In genomic region chr11:60268563-60268962, GRCm38 (mm10) we compare ENCODE assay signal across 13 mouse cellular contexts. TPM values are rescaled to one million over a fixed set of nuclear protein-coding genes. Genes with fewer than 3 reads are reported as not detected.
A peak's percentile ranks its signal among the peaks of the same experiment; 100 is the strongest.
DNase-seq lines count a peak whose midpoint lies in the region; ATAC-seq lines count a peak whose summit lies in the region.
"Had no signal": no experiment of that assay in that cellular context is flagged by ENCODE, and none has a peak within 500 bp of the region (broad histone marks: within the 10 kb centered on the region; RNA-seq: fewer than 3 reads in every experiment).

No protein-coding gene starts in this region.

- 63% methylated on average over 3 of the region's 3 CpGs for WGBS in hindbrain, embryonic 10.5 days
- WGBS in hindbrain, embryonic 14.5 days, result 52% methylated on average over 3 of the region's 3 CpGs
- 45% methylated on average over 3 of the region's 3 CpGs for WGBS in embryonic facial prominence, embryonic 14.5 days

- no peaks in the 10 kb centered on the region for H3K36me3 ChIP-seq in hindbrain, embryonic 10.5 days
- peaks cover 23% of the 10 kb centered on the region for H3K36me3 ChIP-seq in hindbrain, embryonic 14.5 days (replicated peaks; ENCODE audit: control insufficient read depth, insufficient read depth)
- H3K36me3 ChIP-seq in embryonic facial prominence, embryonic 14.5 days (ENCODE audit: control insufficient read depth, insufficient read depth, low read length), result peaks cover 15% of the 10 kb centered on the region; the same call in 1 of the 2 replicates
- H3K36me3 ChIP-seq: forebrain, embryonic 15.5 days had no signal

- H3K27me3 ChIP-seq in hindbrain, embryonic 10.5 days (ENCODE audit: insufficient read depth, poor library complexity, severe bottlenecking), result no peaks in the 10 kb centered on the region
- no peaks in the 10 kb centered on the region for H3K27me3 ChIP-seq in hindbrain, embryonic 14.5 days (ENCODE audit: control insufficient read depth, insufficient read depth, low read length)
- no peaks in the 10 kb centered on the region for H3K27me3 ChIP-seq in embryonic facial prominence, embryonic 14.5 days (replicated peaks; ENCODE audit: control insufficient read depth, insufficient read depth, low read length)
- H3K27me3 ChIP-seq: forebrain, embryonic 15.5 days; limb, embryonic 13.5 days; Patski had no signal

- H3K4me2 ChIP-seq in hindbrain, embryonic 14.5 days (replicated peaks), result no peak overlapping the region
- H3K4me2 ChIP-seq in embryonic facial prominence, embryonic 14.5 days (ENCODE audit: low read depth, low read length), result no peak overlapping the region
- H3K4me2 ChIP-seq: forebrain, embryonic 15.5 days; limb, embryonic 13.5 days had no signal

- H3K27ac ChIP-seq in hindbrain, embryonic 10.5 days, result peak overlapping the region; percentile 5; the same call in 1 of the 2 replicates
- no peak overlapping the region for H3K27ac ChIP-seq in hindbrain, embryonic 14.5 days
- no peak overlapping the region for H3K27ac ChIP-seq in embryonic facial prominence, embryonic 14.5 days (replicated peaks; ENCODE audit: low read depth, low read length)
- H3K27ac ChIP-seq: forebrain, embryonic 15.5 days; limb, embryonic 13.5 days had no signal

- H3K4me3 ChIP-seq in hindbrain, embryonic 10.5 days, result no peak overlapping the region
- H3K4me3 ChIP-seq in hindbrain, embryonic 14.5 days (replicated peaks; ENCODE audit: low read length), result no peak overlapping the region
- H3K4me3 ChIP-seq in embryonic facial prominence, embryonic 14.5 days (ENCODE audit: low read depth, low read length), result no peak overlapping the region
- H3K4me3 ChIP-seq: forebrain, embryonic 15.5 days; limb, embryonic 13.5 days; myocyte had no signal

- H3K4me1 ChIP-seq in hindbrain, embryonic 10.5 days (replicated peaks), result peaks cover 16% of the 10 kb centered on the region
- peaks cover 11% of the 10 kb centered on the region for H3K4me1 ChIP-seq in hindbrain, embryonic 14.5 days (replicated peaks; ENCODE audit: control insufficient read depth, insufficient read depth, low read length)
- peaks cover 6% of the 10 kb centered on the region for H3K4me1 ChIP-seq in embryonic facial prominence, embryonic 14.5 days (ENCODE audit: control insufficient read depth, insufficient read depth, low read length)

- ATAC-seq in hindbrain, embryonic 14.5 days (ENCODE audit: low FRiP score), result no peak
- ATAC-seq in embryonic facial prominence, embryonic 14.5 days (ENCODE audit: low read depth), result 0 out of 2 replicates have a peak, but pooled peaks have one; percentile 14
- ATAC-seq: forebrain, embryonic 15.5 days; Patski had no signal

- no peaks in the 10 kb centered on the region for H3K9me3 ChIP-seq in hindbrain, embryonic 10.5 days
- no peaks in the 10 kb centered on the region for H3K9me3 ChIP-seq in hindbrain, embryonic 14.5 days (ENCODE audit: control insufficient read depth, low read length)
- no peaks in the 10 kb centered on the region for H3K9me3 ChIP-seq in embryonic facial prominence, embryonic 14.5 days (ENCODE audit: control insufficient read depth, low read length)
- H3K9me3 ChIP-seq: forebrain, embryonic 15.5 days; limb, embryonic 13.5 days had no signal

- H3K9ac ChIP-seq in hindbrain, embryonic 14.5 days, result no peak overlapping the region
- no peak overlapping the region for H3K9ac ChIP-seq in embryonic facial prominence, embryonic 14.5 days (ENCODE audit: low read depth, low read length)
- H3K9ac ChIP-seq: forebrain, embryonic 15.5 days; limb, embryonic 13.5 days had no signal

- DNase-seq in hindbrain, embryonic 10.5 days (ENCODE audit: low spot score), result no peak
- no peak for DNase-seq in hindbrain, embryonic 14.5 days (ENCODE audit: low spot score)
- peak; percentile 98 for DNase-seq in 416B (ENCODE audit: low read depth)
- DNase-seq in embryonic facial prominence, embryonic 14.5 days (ENCODE audit: low spot score), result no peak
- DNase-seq in kidney, postnatal 10 days, result peak; percentile 45
- DNase-seq in adrenal gland, adult 8-10 months, result no peak
- no peak for DNase-seq in cerebellum, postnatal 4 days (ENCODE audit: low spot score in 2 of 2)
- DNase-seq in testis, postnatal 10 days (ENCODE audit: low spot score), result no peak
- DNase-seq: cerebellum, postnatal 14 days had no signal

RNA-seq across cellular contexts. Expression of gene Srebf1, which starts 46.2 kb away (rescaled TPM):
- polyA plus RNA-seq in hindbrain, embryonic 10.5 days (2016; fragmentation: Nextera tagmentation; extraction: Ambion mirVana), result 45.0 and 55.8 TPM in 2 replicates
- polyA plus RNA-seq in hindbrain, embryonic 14.5 days (2014; fragmentation: Nextera tagmentation; extraction: Ambion mirVana), result 37.3 and 40.3 TPM in 2 replicates
- 58.3 and 67.6 TPM in 2 replicates for polyA plus RNA-seq in embryonic facial prominence, embryonic 14.5 days (2014; fragmentation: Nextera tagmentation; extraction: Ambion mirVana)
- 100 to 1,000 TPM; 165 to 367 (median 213) TPM for total RNA-seq in adrenal gland, adult 8-10 months (2022)

Comparison
In these comparisons a context has a peak if more than half of its experiments do, and no peak if none do; other contexts are left out.
1. DNase-seq: peak in 416B (single experiment) and kidney, postnatal 10 days (single experiment); none in hindbrain, embryonic 10.5 days (single experiment), hindbrain, embryonic 14.5 days (single experiment), embryonic facial prominence, embryonic 14.5 days (single experiment), adrenal gland, adult 8-10 months (single experiment), cerebellum, postnatal 4 days (0 of 2) and testis, postnatal 10 days (single experiment).